Mouse (Mus musculus) cerebellum, postnatal 4 days (tissue): ENCODE results near the gene Rarres1.
A peak's percentile ranks its signal among the peaks of the same experiment; 100 is the strongest.

Source experiments
- DNase-seq, 2 experiments: peaks; one replicate each; pipeline ENCODE4 v3.0.0; 2022; ENCODE audit warnings: low spot score in 2 of 2, mixed read lengths in 1 of 2

The Rarres1 gene

GRCm38 (mm10) chr3:67515274-67515801, at the start of gene Rarres1:
Gene Rarres1, minus strand, starts transcription at chr3:67515523.
- peak in 1 of 2 experiments; percentile 19 for DNase-seq

DNA sequence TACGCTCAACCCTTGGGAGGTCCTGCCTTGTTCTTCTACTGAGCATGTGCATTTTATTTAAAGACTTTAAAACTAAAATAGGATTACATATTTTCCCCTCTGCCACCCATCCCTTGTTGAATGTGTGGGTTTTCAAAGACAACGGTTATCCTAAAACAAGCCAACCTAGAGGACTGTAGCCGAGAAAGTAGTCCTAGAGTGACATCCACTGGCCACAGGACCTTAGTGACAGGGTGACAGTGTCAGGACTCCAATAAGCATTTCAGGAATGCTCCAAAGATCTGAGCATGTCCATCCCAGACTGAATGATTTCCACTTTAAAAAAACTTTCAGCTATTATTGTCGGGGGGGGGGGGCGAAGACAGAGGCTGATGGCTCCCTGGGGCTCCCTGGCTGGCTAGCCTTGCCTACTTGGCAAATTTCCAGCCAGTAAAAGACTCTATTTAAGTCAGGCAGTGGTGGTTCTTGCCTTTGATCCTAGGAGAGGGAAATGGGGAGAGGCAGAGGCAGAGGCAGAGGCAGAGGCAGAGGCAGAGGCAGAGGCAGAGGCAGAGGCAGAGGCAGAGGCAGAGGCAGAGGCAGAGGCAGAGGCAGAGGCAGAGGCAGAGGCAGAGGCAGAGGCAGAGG, 49.5 kb upstream of the Rarres1 start:
- DNase-seq, result no peak

GRCm38 (mm10) chr3:67557718-67558354, 42.5 kb upstream of the Rarres1 start:
- DNase-seq, result no peak

DNA sequence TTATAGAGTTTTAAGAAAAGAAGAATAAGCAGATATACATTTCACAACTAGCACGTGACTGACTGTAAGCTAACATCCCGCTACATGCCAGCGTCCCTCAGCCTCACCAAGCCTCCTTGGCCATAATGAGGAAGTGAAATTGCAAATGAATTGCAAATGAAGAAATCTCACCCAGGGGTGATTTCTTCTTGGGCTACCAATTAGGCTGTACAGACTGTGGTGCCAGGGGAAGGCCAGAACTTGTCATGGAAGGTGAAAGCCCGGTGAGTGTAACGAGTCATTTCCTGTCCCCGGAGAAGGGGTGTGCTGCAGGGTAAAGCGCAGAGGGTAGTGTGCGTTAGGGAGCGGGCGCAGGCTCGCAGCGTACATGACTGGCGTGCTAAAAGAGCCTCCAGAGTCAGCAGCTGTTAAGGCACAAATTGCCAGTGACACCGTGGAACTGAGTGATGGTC, 41.9 kb upstream of the Rarres1 start:
- no peak for DNase-seq

DNA sequence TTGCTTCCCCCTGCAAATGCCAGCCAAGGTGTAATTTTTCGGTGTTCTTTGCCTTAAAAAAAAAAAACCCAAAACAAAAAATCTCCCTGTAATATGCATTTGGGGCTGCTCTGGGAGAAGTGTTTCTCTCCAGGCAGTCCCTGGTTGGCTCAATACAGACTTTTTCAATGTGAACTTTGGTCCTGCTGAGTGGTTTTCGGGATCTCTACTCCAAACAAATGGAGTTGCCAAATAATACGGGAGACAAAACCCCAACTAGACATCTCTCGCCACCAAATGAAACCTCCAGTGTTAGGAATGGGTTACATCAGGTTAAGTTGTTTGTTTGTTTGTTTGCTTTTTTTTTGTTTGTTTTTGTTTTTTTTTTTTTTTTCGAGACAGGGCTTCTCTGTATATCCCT, 39.9 kb upstream of the Rarres1 start:
- no peak for DNase-seq

DNA sequence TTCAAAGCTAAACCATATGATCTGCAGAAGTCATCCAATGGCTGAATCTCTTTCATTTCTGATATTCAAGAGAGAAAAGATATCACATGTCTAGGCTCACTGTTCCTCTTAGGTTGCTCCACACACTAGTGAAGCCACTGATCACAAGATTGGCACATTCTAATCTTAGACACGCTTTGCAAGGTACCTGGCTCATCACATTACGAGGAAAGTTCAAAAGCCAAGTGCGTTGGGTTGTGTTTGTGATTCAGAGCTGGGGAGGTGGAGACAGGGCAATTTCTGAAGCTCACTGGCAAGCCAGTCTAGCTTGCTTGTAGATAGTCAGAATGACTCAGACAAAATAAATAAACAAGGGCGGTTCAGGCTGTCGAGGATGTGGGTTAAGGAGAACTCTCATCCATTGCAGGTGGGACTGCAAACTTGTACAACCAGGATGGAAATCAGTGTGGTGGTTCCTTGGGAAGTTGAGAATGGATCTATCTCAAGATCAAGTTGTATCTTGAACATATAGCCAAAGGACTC, 38.7 kb upstream of the Rarres1 start:
- no peak for DNase-seq

GRCm38 (mm10) chr3:67553281-67553680, 38.0 kb upstream of the Rarres1 start:
- DNase-seq, result no peak

GRCm38 (mm10) chr3:67551193-67551592, 35.9 kb upstream of the Rarres1 start:
- no peak for DNase-seq

GRCm38 (mm10) chr3:67543630-67544029, 28.3 kb upstream of the Rarres1 start:
- DNase-seq, result no peak

GRCm38 (mm10) chr3:67524768-67525167, 9.4 kb upstream of the Rarres1 start:
- no peak for DNase-seq

- DNase-seq, result no peak
Observed at GRCm38 (mm10) chr3:67522709-67523108, 7.4 kb upstream of the Rarres1 start.

GRCm38 (mm10) chr3:67520568-67521143, 5.3 kb upstream of the Rarres1 start:
- DNase-seq, result no peak

- DNase-seq, result no peak
Observed at GRCm38 (mm10) chr3:67514801-67515273, 486 bp downstream of the Rarres1 start.

- peak; percentile 60 to 81 for DNase-seq
Observed at GRCm38 (mm10) chr3:67512807-67513206, 2.5 kb downstream of the Rarres1 start.

DNA sequence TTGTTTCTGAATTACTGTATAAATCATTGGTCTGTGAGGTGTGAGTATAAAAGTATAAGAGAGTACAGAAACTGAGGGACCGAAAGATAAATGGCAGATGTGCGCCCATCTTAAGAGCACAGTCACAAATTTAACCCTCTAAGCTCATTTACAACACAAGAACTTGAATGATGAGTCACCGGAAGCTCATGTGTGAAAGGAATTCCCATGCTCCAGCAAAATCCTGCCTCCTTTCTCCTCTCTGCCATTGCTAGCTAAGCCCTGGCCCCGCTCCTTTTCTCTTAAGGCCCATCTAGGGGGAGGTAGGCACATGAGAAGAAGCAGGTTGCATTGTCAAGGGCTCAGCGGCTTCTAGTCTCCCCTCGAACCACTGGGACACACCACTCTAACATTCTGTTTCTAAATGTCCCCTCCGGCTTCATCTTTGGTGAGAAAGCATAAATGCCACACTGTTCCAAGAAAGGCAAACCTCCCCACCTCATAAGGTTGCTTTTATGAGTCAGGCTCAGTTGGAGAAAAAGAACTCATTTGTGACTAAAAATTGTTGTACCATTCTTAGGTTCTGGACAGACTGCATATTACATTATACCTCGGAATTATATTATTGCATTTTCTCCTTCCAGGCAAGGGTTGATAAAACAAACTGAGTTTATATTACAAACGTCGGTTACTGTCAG, 7.0 kb downstream of the Rarres1 start:
- DNase-seq, result no peak

GRCm38 (mm10) chr3:67505286-67505685, 10.0 kb downstream of the Rarres1 start:
- DNase-seq, result no peak

GRCm38 (mm10) chr3:67503878-67504277, 11.4 kb downstream of the Rarres1 start:
- DNase-seq, result no peak

GRCm38 (mm10) chr3:67499406-67499791, 15.9 kb downstream of the Rarres1 start:
- DNase-seq, result no peak

DNA sequence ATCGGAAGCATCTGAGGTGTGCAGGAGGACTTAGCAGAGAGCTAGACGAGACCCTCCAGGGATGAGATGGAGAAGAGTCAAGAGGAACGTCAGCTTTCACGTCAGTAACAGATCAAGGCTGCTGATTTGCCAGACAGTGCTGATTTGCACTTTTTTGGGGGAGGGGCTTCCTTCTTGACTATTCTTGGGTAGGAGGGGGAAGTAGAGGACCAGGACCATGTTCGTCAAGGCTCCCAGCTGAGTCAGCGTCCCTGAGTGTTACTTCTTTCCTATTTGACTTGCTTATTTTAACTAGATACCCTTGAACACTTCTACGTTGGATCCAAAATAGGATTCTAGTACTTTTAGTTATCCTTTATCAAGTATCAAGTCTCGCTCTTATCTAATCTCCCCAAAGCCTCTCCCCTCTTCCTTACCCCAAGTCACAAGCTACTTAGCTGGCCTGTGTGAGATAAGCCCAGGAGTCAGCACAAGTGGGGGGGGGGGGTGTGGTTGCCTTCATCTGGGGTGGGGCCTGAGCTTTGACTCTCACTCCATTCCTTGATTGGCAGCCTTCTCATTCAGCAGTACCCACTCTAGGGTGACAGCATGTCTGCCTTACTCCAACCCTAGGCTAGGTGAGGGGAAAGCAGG, 16.4 kb downstream of the Rarres1 start:
- DNase-seq, result no peak

- no peak for DNase-seq
Observed at GRCm38 (mm10) chr3:67497998-67498397, 17.3 kb downstream of the Rarres1 start.

DNA sequence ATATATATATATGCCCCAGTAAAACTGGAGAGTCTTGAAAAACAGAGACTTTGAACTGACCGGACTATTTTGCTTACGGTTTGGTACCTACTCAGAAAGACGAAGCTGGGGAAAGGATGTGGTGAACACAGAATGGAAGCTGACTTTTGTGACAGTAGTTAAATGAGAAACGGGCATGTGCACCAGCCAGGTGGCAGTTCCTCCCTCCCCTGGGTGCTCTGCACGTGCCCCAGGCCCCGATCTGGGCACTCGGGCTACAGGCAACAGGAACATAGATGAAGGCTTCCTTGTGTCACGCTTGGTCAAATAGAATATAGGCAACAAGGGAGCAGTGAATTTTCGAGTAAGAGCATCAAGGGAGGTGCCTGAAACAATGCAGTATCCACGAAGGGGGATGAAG, 19.0 kb downstream of the Rarres1 start:
- DNase-seq, result no peak

- DNase-seq, result no peak
Observed at GRCm38 (mm10) chr3:67493132-67493531, 22.2 kb downstream of the Rarres1 start.
